Mouse (Mus musculus): ENCODE measurements at regions not wholly inside any gene's neighbourhood (a gene's known extent, or its start where the extent isn't known, plus 50 kb on each side); places are given as distances from the start of the nearest gene placed in this dataset.

- no peak for DNase-seq (ENCODE audit: low spot score in 2 of 2)
These were observed 1435.0 kb downstream of the Slc22a22 start for GRCm38 (mm10) chr15:56042449-56042848.

- no peak for DNase-seq (ENCODE audit: low spot score in 2 of 2)
These were observed 1447.4 kb downstream of the Slc22a22 start for GRCm38 (mm10) chr15:56030007-56030406.

GRCm38 (mm10) chr15:56027197-56027818, 1450.1 kb downstream of the Slc22a22 start:
- DNase-seq (ENCODE audit: low spot score in 2 of 2) = no peak

GRCm38 (mm10) chr15:56024705-56025104, 1452.7 kb downstream of the Slc22a22 start:
- no peak for DNase-seq (ENCODE audit: low spot score in 2 of 2)

- no peak for DNase-seq (ENCODE audit: low spot score in 2 of 2)
These were observed 1453.5 kb downstream of the Slc22a22 start for GRCm38 (mm10) chr15:56023862-56024484.

- DNase-seq (ENCODE audit: low spot score in 2 of 2) = no peak
These were observed 1455.1 kb downstream of the Slc22a22 start for GRCm38 (mm10) chr15:56022315-56022714.

- DNase-seq (ENCODE audit: low spot score in 2 of 2) = no peak
These were observed 1459.3 kb downstream of the Slc22a22 start for GRCm38 (mm10) chr15:56018141-56018540.

- DNase-seq (ENCODE audit: low spot score in 2 of 2) = no peak
These were observed 1459.9 kb downstream of the Slc22a22 start for GRCm38 (mm10) chr15:56017561-56017960.

GRCm38 (mm10) chr15:56016070-56016469, 1461.4 kb downstream of the Slc22a22 start:
- DNase-seq (ENCODE audit: low spot score in 2 of 2) = no peak

GRCm38 (mm10) chr15:56014059-56014620, 1463.3 kb downstream of the Slc22a22 start:
- no peak for DNase-seq (ENCODE audit: low spot score in 2 of 2)

- DNase-seq (ENCODE audit: low spot score in 2 of 2) = no peak
These were observed 1468.7 kb downstream of the Slc22a22 start for GRCm38 (mm10) chr15:56008603-56009174.

- no peak for DNase-seq (ENCODE audit: low spot score in 2 of 2)
These were observed 1470.0 kb downstream of the Slc22a22 start for GRCm38 (mm10) chr15:56007376-56007775.

GRCm38 (mm10) chr15:56005361-56005760, 1472.1 kb downstream of the Slc22a22 start:
- DNase-seq (ENCODE audit: low spot score in 2 of 2) = no peak

GRCm38 (mm10) chr15:56003921-56004320, 1473.5 kb downstream of the Slc22a22 start:
- DNase-seq (ENCODE audit: low spot score in 2 of 2) = no peak

GRCm38 (mm10) chr15:55999605-56000004, 1477.8 kb downstream of the Slc22a22 start:
- no peak for DNase-seq (ENCODE audit: low spot score in 2 of 2)

GRCm38 (mm10) chr15:55997977-55998376, 1479.4 kb downstream of the Slc22a22 start:
- DNase-seq (ENCODE audit: low spot score in 2 of 2) = no peak

- no peak for DNase-seq (ENCODE audit: low spot score in 2 of 2)
These were observed 1482.7 kb downstream of the Slc22a22 start for GRCm38 (mm10) chr15:55994680-55995079.

- no peak for DNase-seq (ENCODE audit: low spot score in 2 of 2)
These were observed 1501.6 kb downstream of the Slc22a22 start for GRCm38 (mm10) chr15:55975843-55976242.

GRCm38 (mm10) chr15:55966780-55967179, 1510.6 kb downstream of the Slc22a22 start:
- DNase-seq (ENCODE audit: low spot score in 2 of 2) = no peak

GRCm38 (mm10) chr15:55965296-55965695, 1512.1 kb downstream of the Slc22a22 start:
- DNase-seq (ENCODE audit: low spot score in 2 of 2) = no peak

GRCm38 (mm10) chr15:55962093-55962492, 1515.3 kb downstream of the Slc22a22 start:
- DNase-seq (ENCODE audit: low spot score in 2 of 2) = no peak

Data from urinary bladder, postnatal 36 days (tissue).